Mouse (Mus musculus) embryonic stem cell, embryonic (primary cell): ENCODE measurements at regions not wholly inside any gene's neighbourhood (a gene's known extent, or its start where the extent isn't known, plus 50 kb on each side); places are given as distances from the start of the nearest gene placed in this dataset.

Source experiments
- CTCF ChIA-PET, 4 experiments: fragments of 300-600 bp in 2 of 4; fragments of 350-600 bp in 2 of 4; sonication (Branson Sonifier 250); formaldehyde crosslinking; loops; one replicate each; lab custom pipeline; 2022; ENCODE audit warnings: inconsistent platforms in 2 of 4; lab: Charles Lee
- POLR2A ChIA-PET, 4 experiments: fragments of 300-600 bp in 2 of 4; fragments of 350-600 bp in 2 of 4; sonication (Branson Sonifier 250); formaldehyde crosslinking; loops; one replicate each; lab custom pipeline; 2022; ENCODE audit warnings: antibody characterized with exemption in 4 of 4, inconsistent platforms in 1 of 4; lab: Charles Lee

DNA sequence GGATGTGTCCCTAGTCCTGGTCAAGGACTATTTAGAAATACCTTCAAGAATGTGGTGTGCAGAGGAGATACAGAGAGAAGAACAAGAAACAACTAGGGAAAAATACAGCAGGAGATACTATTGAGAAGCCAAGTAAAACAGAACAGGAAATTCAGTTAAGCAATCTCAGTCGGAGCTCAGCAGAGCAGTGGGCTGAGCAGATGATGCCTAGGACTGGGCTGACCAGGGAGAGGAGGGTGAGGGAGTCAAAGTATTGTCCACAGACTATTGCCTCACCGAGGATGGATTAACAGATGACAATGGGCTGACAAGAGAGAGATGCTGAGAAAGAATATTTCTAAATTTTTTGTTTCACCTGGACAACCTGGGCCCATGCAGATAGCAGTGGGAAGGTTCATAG is 181.4 kb upstream of the Mon1b start:
- CTCF ChIA-PET, result no interaction called here
- POLR2A ChIA-PET, result interaction anchor here in 1 of 4 experiments (0.5 kb wide), 1 partner anchor 8 kb away, joined by 3 read pairs; no protein-coding TSS in a partner anchor

DNA sequence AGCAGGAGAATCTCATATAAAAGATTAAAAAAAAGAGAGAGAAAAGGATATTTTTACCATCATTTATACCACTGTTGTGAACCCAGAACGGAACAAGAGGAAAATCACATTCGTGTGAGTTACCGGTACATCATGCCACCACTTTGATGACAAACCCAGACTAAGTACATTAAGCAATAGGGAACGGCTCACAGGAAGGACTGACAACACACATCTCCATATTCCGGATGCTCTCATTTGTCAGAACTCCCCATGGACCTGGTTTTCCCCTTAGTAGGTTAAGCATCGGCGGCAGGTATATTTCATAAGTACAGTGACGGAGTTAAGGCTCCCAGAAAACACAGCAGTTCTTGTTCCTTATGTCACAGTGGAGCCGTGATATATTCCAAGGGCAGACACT is 170.8 kb upstream of the Mon1b start:
- CTCF ChIA-PET, result no interaction called here
- POLR2A ChIA-PET, result no interaction called here

DNA sequence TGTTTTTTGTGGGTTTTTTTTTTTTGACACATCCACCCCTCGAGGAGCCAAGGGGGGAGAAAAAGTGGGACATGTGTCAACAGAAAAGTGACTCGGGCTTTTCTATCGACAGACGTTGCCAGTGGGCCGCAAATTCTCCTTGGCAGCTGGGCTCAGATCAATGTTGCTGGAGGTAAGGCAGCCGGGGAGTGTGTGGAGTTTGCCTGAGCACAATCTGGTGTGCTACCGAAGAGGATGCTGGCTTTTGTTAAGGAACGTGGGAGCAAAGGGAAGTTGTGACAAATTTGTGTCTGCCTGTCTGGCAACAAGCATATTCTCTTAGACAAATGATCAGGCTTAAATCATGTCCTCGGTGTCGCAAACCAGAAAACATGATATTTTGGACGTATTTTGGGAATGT is 170.2 kb upstream of the Mon1b start:
- POLR2A ChIA-PET, result no interaction called here
- CTCF ChIA-PET, result no interaction called here

DNA sequence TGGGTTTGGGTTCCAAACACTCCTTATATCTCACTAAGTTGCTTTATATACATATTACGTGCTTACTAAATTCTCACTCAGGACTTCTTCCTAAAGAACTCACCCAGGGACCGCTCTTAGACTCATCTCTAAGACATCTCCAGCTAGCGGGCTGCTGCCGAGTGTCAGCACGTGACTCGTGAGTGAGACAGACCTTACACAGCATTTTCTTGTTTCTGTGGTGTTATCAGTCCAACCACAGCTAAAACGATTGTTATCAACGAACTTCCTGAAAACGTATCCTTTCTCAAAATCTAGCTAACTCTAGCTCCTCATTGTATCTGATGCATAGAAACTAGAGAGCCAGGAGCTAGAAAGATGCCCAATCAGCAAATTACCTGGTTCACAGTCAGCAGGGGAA is 168.7 kb upstream of the Mon1b start:
- ChIA-PET POLR2A (no interaction called here), CTCF (no interaction called here)

DNA sequence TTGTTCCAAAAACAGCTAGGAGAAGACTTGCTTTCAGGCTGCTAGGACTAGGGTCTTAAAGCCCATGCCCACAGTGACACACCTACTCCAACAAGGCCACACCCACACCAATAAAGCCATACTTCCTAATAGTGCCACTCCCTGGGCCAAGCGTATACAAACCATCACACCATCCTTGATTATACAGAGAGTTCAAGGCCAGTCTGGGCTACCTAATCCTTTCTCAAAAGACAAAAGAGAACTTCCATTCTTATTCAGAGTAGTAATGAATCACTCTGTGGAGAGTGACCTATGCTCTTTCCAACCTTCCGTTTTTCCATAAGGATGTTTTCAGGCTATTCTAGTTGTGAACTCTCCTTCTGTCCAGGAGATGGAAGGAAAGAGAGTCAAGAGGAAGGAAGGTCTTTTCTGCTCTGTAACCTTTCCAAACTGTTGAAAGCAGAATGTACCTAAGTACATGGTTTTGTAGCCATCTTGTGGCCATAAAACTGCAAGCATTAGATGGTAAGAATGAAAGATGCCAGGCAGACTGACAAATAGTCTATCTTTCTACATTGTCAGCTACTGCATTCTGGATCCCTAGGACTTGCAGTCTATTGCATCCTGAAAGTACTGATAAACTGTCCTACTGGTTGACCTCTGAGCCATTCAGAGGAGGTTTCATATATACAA is 145.8 kb upstream of the Mon1b start:
- ChIA-PET CTCF (no interaction called here), POLR2A (interaction anchor here in 1 of 4 experiments (0.6 kb wide), 1 partner anchor 645 kb away, joined by 7 read pairs; no protein-coding TSS in a partner anchor)

DNA sequence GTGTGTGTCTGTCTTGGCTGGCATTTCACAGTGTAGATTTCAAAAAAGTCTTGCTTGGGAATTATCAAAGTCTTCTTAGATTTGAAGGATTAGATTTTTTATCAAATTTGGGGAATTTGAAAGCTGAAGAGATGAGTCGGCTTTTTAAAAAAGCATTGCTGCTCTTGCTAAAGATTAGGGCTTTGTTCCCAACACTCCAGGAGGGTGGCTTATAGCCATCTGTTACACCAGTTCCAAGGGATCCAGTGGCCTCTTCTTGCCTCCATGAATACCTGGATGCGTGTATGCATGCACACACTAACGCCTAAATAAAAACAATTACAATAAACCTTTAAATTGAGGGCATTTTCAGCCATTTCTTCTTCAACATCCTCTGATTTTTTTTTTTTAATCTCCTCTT is 144.5 kb upstream of the Mon1b start:
- ChIA-PET POLR2A (no interaction called here), CTCF (interaction anchor here in 1 of 4 experiments (0.6 kb wide), 1 partner anchor 13 kb away, joined by 6 read pairs; no protein-coding TSS in a partner anchor)

DNA sequence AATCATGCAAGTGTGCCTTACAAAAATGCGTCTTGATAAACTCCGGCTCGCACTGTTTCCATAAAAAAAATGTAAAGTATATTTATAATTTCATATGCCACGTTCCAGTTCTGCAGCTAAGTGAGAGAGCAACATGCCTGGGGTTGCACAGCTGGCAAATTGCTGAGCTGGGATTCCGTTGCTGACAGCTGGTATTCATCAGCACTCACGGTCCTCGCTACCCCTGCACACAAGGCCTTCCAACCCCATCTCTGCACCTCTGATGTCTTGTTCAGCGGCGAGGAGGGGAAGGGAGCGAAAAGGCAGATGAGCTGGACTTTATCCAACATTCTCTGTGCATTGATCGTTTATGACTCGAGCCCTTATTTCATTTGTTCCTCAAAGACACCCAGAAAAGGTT is 138.5 kb upstream of the Mon1b start:
- ChIA-PET CTCF (no interaction called here), POLR2A (no interaction called here)

DNA sequence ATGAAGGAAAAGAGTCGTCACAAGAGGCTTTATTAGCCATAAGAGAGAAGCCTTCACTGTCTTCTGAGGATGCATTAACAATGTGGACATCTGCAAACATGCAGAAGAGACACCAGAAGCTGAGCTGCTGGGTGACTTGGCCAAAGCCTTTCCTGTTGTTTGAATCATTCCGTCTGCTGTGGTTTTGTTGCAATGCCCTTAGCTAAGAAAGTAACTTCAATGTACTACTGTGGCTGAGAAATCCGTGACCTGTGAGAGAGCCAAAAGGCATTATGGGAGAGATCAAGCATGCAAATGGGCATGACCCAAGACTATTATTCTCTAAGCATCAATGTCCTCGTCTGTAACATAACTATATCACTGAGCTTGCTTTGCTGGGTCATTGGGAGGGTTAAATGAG is 132.7 kb upstream of the Mon1b start:
- ChIA-PET CTCF (no interaction called here), POLR2A (no interaction called here)

DNA sequence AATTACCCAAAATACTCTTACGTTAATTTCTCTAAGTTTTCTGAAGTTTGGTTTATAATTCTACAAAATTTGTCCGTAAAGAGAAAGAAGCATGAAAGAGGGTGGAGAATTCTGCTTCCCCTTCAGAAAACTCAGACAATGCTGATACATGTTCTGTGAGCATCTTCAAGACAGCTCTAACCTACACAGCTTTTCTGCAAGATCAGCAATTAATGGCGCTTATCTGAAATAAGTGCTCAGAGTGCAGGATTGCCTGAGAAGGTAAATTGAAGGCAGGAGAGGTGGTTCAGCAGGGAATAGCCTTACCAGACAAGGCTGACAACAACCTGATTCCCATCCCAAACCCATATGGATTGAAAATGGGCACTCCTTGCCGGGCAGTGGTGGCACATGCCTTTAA is 122.5 kb upstream of the Mon1b start:
- ChIA-PET POLR2A (no interaction called here), CTCF (no interaction called here)

DNA sequence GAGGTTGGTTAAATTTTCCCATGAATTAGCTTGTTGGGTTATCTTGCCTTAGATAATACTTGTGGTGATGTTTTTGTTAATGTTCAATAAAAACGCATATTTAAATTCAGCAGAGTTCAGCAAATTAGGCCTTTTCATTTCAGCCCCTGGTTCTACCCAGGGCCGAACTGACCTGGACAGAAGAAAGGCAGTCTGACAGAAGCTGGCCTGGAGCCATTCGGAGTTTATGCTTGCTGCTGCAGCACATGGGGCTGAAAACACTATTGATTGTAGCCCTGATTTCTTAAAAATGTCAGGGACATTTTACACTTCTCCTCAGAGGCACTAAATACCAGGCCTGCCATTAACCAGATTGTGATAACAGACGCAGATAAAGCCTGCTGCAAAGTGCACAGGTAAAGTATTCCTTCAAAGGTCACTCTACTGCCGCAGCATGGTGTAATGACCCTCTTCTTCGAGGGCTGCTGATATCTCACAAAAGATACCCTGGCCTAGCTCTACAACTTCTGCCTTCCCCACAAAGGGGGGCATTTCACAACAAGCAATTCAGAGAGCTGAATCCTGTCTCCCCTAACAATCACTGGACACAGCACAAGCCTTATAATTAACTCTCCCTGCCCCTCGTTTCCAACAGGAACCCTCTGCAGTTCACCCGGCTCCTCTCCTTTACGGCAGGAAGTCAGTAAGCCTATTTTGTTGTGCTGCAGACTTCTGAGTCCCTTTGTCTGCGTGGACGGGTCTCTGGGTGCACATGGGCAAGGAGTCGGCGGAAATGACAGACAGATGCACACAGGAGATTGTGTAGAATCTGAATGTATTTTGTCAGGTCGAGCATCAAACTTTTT is 121.3 kb upstream of the Mon1b start:
- POLR2A ChIA-PET, result interaction anchor here in 2 of 4 experiments (0.6 to 0.7 kb wide), 2 partner anchors 1417 to 1503 kb away, joined by 3 read pairs; partner anchors contain the start of genes Kars (in 1 of the 2) and Terf2ip (in 1 of the 2)
- CTCF ChIA-PET, result no interaction called here

DNA sequence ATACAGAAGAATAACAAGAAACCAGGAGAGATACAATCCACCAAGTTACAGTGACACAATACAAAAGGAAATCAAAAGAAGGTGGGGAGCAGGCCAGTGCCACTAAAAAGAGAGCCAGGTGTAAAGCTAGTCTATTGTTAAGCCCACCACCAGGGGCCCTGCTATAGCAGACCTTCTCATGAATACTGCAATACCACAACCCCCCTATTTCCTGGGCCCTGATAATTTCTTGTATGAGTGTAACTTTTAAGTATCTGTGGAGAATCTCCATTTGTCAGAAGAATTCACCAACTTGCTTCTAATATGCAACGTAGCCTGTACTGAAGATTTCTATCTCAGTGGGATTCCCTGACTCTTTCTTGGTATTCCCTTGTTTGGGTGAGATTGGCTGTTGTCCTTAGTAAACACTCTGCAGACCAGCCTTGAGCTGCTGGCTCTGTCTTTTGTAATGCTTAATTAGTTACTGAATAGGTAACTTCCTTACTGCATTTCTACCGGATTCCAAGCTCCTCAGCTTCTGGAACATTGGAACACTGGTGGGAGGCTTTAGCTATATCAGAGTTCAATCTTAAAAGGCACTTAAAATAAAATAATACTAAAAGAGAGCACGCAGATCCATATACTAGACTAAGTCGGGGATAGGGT is 120.5 kb upstream of the Mon1b start:
- POLR2A ChIA-PET, result interaction anchor here in 1 of 4 experiments (0.6 kb wide), 1 partner anchor 1418 kb away, joined by 3 read pairs; no protein-coding TSS in a partner anchor
- CTCF ChIA-PET, result interaction anchor here in 1 of 4 experiments (0.7 kb wide), 1 partner anchor 150 kb away, joined by 3 read pairs; no protein-coding TSS in a partner anchor

DNA sequence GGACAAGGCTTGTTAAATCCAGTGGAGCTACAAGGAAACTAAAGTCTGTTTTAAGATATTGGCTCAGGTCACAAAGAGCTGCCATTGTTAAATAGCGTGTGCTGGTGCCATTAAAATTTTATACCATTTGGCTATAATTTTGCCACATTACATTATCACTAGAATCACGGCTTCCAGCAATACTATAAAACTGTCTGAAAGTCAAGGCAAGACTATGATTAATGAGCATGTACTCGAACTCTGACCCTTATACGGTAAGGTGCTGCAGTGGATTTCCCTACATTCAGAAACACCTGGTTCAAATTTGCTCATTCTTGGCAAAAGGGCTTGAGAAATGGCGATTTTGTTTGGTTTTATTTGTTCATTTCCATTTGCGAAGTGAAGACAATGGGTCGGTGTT is 119.2 kb upstream of the Mon1b start:
- CTCF ChIA-PET, result no interaction called here
- POLR2A ChIA-PET, result no interaction called here

DNA sequence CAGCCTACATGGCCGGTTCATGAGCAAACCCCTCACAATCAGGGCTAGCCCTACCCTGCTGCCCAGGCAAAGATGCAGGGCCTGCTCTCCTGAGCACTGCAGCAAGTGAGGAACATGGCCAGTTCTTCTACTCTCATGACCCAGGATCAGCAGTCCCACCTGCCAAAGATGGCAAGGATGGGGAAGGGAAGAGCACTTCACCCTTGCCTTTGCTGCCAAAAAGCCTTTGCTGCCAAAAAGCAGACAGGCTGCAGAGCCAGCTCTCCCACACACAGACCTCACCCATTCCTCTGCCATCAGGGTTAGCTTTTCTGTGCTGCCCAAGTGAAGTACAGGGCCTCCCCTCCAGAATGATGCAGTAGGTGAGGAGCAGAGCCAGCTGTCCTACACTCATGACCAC is 117.5 kb upstream of the Mon1b start:
- POLR2A ChIA-PET, result no interaction called here
- CTCF ChIA-PET, result interaction anchor here in 1 of 4 experiments (1.5 kb wide), 1 partner anchor 852 kb away, joined by 3 read pairs; no protein-coding TSS in a partner anchor

DNA sequence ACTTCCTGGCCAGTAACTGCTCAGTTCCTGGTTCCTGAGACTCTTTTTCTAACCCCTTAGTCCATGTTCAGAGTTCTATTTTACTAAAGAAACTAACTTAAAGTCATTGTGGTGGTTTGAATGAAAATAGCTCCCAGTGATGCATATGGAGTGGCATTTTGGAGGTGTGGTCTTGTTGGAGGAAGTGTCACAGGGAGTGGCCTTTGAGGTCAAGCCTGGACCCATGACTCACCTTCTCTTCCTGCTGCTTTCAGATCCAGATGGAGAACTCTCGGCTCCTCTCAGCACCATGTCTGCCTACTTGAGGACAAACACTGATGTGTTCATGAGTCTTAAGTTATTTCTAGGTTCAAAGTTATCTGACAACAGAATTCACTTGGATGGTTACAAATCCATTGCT is 111.8 kb upstream of the Mon1b start:
- ChIA-PET POLR2A (interaction anchor here in 1 of 4 experiments (0.7 kb wide), 1 partner anchor 12 kb away, joined by 3 read pairs; no protein-coding TSS in a partner anchor), CTCF (no interaction called here)

DNA sequence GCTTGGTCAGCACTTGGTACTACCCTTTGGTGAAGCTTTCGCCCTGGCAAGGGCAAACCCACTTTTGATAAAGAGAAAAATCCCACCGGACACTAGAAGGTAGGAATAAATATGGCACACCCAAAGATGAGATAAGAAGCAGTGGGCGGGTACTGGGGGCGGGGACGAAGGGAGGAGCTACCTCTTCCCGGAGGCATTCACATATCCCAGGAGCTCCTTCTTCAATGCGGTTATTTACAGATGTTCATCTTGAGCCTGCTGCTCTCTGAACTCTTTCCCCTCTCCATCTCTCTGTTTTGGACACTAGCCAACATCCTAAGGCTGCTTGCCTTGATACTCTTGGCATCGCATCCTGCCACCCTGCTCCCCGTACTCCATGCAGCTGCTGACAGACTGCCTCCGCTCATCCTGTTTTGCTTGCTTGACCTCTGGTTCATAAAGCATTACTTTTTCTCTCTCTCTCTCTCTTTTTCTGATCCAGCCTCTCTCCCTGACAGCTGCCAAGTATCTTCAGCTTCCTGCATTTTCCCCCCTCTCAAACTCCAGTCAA is 104.2 kb upstream of the Mon1b start:
- CTCF ChIA-PET, result no interaction called here
- POLR2A ChIA-PET, result no interaction called here

DNA sequence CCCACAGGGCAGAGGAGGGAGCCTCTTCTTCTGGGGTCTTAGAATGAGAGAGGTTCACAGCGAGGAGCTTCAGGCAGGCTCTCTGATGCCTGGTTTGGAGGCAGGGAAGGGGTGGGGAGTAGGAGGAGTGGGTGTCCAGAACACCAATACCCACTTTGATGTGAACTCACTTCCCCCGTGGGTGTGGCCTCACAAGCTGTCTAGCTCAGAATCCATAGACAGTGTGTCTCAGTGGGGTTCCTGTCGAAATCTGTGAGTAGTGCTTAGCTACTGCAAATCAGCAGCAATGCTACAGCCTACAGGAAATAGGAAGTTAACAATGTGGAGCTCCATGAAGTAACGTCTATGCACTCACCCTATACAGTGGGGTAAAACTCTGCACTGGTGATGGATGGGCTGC is 102.5 kb upstream of the Mon1b start:
- ChIA-PET CTCF (no interaction called here), POLR2A (interaction anchor here in 1 of 4 experiments (1.0 kb wide), 1 partner anchor 17 kb away, joined by 3 read pairs; no protein-coding TSS in a partner anchor)

DNA sequence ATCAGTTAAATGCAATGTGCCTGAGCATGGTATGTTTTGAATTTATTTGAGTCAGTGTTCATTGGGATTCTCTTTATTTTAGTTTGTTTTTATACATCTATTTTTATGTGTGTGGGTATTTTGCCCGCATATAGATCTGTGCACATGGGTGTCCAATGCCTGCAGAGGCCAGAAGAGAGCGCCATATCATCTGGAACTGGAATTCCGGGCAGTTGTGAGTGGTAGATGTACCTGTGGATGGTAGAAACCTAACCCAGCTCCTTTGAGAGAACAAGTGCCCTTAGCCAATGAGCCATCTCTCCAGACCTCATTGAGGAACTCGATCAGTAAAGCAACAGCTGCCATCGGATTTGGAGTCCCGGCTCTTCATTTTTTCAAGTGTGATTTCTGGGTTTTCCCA is 94.0 kb upstream of the Mon1b start:
- CTCF ChIA-PET, result no interaction called here
- POLR2A ChIA-PET, result no interaction called here

DNA sequence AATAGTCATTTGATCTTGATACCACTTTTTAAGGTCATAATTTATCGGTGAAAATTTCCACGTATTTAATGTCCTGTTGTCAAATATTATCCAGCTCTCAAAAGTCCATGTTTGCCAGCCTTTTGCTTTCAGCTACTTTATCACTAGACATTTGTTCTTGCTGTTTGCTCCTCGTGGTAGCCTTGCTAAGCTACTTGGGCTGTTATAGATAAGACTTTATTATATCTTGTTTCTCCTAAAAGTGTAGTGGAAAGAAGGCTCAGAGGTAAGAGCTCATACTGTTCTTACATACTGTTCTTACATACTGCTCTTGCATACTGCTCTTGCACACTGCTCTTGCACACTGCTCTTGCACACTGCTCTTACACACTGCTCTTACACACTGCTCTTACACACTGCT is 93.3 kb upstream of the Mon1b start:
- POLR2A ChIA-PET, result no interaction called here
- CTCF ChIA-PET, result no interaction called here

DNA sequence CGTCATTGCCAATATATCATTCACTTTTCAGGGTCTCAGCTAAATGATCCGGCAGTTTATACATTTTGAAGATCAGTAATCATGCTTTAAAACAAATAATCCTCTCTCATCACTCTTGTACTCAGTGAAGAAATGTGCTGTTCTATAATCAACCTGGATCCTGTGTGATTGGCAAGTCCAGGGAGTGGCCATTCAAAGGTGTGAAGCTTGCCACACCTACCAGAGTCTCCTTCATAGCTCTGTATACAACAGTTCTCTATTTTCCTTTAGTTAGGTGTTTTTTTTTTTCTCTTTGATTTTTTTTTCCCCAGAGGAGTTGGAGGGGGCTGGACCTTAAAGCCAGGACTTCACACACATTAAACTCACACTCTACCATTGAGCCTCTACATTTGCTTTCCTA is 92.7 kb upstream of the Mon1b start:
- ChIA-PET POLR2A (interaction anchor here in 1 of 4 experiments (0.9 kb wide), 1 partner anchor 8 kb away, joined by 6 read pairs; no protein-coding TSS in a partner anchor), CTCF (no interaction called here)
